Mouse (Mus musculus) frontal cortex, adult (tissue): Measurements from ENCODE around the gene Tmtc2.
"Not testable (repeated sequence)": the region's sequence is repeated elsewhere in the genome, so short reads cannot be mapped to it uniquely, and the experiment has no call there.

Experiments used
- ATAC-seq: cut with Nextera tagmentation; 2 replicates; pipeline ENCODE4 v1.9.2; 2017; ENCODE audit warnings: mild to moderate bottlenecking, moderate library complexity, mixed read lengths; ENCODE audit not compliant: low TSS enrichment

Gene Tmtc2

DNA sequence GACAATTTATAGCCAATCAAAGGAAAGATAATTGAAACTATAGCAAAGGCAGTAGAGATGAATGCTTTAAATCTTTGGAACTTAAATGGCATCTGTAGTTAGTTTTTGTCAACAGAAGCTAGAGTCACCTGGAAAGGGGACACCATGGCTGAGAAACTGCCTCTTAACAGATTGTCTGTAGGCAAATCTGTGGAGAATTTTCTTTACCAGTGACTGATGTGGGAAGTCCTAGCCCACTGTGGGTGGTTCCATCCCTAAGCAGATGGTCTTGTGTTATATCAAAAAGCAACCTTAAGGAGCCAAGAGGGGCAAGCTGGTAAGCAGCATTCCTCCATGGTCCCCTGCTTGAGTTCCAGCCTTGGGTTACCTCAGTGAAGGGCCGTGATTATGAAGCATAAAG lies 281.3 kb downstream of the Tmtc2 start:
- peak; percentile 60 for ATAC-seq

- ATAC-seq = peak; percentile 45
These were observed 285.8 kb downstream of the Tmtc2 start for GRCm38 (mm10) chr10:105288472-105288871.

GRCm38 (mm10) chr10:105287575-105287974 lies 286.7 kb downstream of the Tmtc2 start:
- no peak for ATAC-seq

GRCm38 (mm10) chr10:105287064-105287463 lies 287.2 kb downstream of the Tmtc2 start:
- no peak for ATAC-seq

DNA sequence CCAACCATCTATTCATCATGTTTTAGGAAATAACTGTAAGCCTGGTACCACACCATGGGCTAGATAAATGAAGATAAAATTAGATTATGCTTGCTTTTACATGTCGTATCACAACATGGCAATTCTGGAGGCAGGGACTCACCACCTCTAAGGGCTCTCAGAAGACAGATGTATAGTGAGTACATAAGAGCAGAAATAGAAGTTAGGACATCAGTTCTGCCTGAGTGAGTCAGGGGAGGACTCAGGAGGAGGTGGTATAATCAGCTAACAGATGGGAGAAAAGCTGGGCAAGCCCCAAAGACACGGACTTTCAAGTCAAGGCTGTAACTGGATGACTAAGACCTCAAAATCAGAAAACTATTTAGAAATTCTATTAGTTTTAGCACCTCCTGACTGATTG lies 288.0 kb downstream of the Tmtc2 start:
- peak; percentile 90 for ATAC-seq

GRCm38 (mm10) chr10:105284171-105284570 lies 290.1 kb downstream of the Tmtc2 start:
- ATAC-seq = no peak

DNA sequence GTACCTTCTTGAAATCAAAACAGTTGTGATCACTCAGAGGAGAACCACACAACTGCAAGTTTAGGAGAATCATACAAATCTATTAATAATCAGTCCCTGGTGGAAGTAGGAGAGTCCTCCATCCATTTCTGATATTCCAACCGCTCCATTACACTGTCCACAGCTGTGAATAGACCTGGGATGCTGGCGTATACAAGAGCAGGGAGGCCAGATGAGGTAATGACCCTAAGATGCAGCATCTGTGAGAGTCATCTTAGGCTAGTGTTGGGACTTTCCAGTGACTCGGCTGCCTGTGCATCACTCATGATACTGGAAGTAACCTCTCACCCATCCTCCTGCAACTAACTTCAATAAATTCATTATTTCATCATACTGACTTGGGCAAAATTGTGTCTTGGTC lies 293.3 kb downstream of the Tmtc2 start:
- no peak for ATAC-seq

DNA sequence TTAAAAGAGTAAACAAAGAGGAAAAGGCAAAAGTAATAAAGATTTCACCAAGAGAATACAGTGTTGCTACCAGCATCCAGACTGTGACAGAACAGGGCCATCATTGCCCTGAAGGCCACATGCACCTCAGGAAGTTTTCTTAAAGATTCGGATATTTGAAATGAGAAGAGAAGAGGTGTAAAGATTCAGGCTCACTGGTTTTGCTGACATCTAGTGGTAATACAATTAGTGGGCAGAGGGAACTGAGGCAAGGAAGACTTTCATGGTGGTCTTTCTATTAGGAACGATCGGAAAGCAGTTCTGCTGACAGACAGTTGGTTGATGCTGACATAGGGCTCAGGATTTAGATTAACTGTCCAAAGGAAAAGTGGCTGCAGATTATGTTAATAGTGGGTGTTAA lies 314.2 kb downstream of the Tmtc2 start:
- peak; percentile 59; the same call in 1 of the 2 replicates for ATAC-seq

- ATAC-seq = not testable (repeated sequence)
These were observed 336.0 kb downstream of the Tmtc2 start for GRCm38 (mm10) chr10:105238291-105238690.

GRCm38 (mm10) chr10:105232864-105233263 lies 341.4 kb downstream of the Tmtc2 start:
- no peak for ATAC-seq

GRCm38 (mm10) chr10:105230416-105230815 lies 343.8 kb downstream of the Tmtc2 start:
- no peak for ATAC-seq

GRCm38 (mm10) chr10:105228623-105229022 lies 345.6 kb downstream of the Tmtc2 start:
- peak; percentile 94 for ATAC-seq

DNA sequence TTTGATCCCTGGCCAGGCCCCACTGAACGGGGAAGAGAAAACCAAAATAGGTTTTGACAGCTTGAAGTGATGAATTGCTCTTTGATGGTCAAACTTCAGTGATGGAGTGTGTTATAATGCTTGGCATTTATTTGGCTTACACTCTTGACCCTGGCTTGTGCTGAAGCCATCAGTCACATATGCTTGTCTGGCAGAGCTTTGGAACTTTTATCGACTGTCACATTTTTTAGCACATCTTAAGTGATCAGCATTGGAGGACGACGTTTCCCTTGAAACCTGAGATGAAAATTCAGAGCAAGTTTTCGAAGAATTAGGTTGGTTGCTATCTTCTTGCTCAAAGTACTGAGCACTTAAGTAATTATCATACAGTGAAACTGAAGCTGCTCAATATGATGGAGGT lies 346.6 kb downstream of the Tmtc2 start:
- no peak for ATAC-seq

DNA sequence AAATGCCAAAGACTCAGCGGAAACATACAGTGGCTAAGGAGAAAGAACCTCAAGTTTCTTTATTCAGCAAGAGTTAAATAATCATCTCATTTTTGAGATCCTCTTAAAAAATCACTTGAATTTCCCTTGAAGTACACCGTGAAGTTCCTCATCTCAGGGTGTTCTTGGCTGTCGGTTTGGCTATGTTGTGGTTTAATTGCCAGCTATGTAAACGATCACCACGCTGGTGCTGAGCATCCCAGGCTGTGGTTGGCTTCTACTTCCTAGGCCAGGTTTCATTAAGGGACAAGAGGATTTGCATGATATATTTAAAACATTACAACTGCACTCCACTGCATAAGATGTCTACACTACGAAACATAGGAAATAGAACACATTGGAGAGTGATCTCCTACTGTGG lies 348.5 kb downstream of the Tmtc2 start:
- no peak; the same call in 1 of the 2 replicates for ATAC-seq

- ATAC-seq = no peak
These were observed 351.3 kb downstream of the Tmtc2 start for GRCm38 (mm10) chr10:105222904-105223303.

GRCm38 (mm10) chr10:105201491-105201890 lies 372.8 kb downstream of the Tmtc2 start:
- ATAC-seq = no peak

- ATAC-seq = no peak
These were observed 373.6 kb downstream of the Tmtc2 start for GRCm38 (mm10) chr10:105200678-105201077.

DNA sequence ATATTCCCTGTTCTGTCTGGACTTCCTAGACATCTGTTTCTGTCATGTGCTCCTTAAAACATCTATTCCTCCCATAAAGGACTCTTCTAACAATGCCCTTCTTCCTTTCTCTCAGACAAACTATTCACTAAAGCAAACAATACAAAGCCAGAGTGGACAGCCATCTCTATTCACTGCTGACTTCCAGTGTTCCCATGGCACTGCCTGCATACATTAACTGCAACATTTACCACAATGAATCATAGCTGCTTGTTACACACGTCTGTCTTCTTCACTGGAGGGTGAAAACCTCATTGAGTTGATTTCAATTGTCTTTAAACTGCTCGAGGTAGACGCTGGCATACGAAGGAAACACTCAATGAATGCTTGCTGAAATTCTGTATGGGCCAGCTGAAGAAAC lies 374.2 kb downstream of the Tmtc2 start:
- no peak for ATAC-seq

DNA sequence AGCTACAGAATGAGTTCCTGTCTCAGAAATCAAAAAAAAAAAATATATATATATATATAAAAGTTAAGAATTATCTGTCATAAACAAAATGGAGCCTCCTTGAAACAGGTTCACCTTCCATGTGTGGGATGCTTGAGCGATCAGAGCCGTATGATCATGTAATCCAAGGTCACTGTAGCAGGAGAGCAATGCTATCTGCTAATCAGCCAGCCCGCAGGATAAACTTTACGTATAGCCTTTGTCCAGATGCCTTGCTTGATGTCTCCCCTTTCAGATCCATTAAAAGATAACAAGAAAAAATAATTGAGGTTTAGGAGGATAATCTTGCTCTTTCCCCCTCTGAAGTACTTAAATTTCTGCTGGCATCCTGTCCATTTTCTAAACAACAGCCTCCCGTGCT lies 374.7 kb downstream of the Tmtc2 start:
- no peak for ATAC-seq

DNA sequence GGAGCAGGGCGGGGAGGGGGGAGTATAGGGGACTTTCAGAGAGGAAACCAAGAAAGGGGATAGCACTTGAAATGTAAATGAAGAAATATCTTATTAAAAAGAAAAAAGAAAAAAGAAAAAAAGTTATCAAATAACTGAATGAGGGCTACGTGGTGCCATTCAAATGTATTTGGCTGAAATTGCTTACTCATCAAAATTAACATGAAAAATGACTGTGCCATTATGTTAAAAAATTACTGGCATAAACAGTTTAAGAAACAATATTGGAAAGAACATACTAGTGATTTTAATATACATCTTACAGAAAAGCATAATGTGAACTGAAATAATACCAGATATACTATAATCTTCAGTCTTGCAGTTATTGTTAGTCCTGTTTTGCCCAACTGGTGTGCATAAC lies 378.9 kb downstream of the Tmtc2 start:
- no peak for ATAC-seq

DNA sequence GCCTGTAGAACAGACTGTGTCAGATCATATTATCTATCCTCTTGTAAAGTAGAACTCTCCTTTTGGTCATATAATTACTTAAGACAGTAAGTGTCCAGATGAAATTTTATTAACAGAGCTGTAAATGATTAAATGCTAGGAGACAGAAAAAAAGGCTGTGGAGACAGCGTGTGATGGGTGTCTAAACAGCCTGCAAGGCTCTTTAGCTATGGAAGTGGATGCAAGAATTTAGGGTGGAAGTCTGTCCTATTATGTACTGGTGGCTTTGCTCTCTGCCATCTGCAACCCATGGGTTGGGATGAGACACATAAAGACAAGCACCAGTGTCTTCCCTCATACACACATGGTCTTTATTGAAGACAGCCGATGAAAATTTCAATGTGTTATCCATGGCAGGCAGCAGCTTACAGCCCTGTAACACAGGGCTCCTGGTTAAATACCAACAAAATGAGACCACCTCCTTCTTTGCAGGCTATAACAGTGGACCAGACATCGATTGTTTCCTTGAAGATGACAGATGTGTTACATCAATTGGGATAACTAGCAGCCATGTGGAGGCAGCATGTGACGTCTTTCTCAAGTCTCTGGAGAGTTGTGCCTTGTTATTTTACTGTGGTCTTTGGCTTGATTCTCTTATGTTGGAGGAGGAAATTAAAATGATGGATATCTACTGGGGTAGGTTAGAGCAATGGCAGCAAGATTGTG lies 380.3 kb downstream of the Tmtc2 start:
- no peak for ATAC-seq

GRCm38 (mm10) chr10:105192071-105192470 lies 382.2 kb downstream of the Tmtc2 start:
- ATAC-seq = peak; percentile 98

DNA sequence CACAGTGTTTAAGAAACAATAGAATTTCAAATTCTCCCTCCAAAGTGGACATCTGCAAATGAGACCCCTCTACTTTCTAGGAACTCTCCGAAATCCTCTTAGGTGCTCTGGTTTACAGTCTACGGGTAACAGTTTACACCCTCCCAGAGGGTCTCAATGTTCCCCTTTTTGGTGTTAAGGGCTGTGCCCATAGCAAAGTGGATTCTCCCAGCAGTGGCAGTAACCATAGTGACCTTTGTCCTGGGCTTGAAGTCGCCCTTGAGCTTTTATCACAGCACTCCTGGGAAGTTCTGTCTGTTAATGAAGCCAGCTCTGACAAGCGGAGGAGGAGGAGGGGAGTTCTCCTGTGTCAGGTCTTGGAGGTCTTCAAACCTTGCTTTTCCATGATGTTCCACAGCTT lies 384.5 kb downstream of the Tmtc2 start:
- ATAC-seq = no peak

- ATAC-seq = no peak
These were observed 387.6 kb downstream of the Tmtc2 start for GRCm38 (mm10) chr10:105186636-105187035.
